Mouse (Mus musculus) regulatory T cell (primary cell): Measurements from ENCODE around the gene Plod1.
"Not testable (repeated sequence)": the region's sequence is repeated elsewhere in the genome, so short reads cannot be mapped to it uniquely, and the experiment has no call there.

Experiments
- in situ Hi-C: fragments of 300-600 bp; cut with MboI, MseI; formaldehyde crosslinking; loops from one replicate; pipeline ENCODE4 v1.15.1; 2025; ENCODE audit warnings: high pct_unique_total_duplicates

Gene Plod1

GRCm38 (mm10) chr4:147895815-147896330 is 40.7 kb downstream of the Plod1 start:
- in situ Hi-C loops: no loop called here

- in situ Hi-C loops: no loop called here
These were observed 46.2 kb downstream of the Plod1 start for GRCm38 (mm10) chr4:147890341-147890740.

- in situ Hi-C loops: no loop called here
These were observed 48.3 kb downstream of the Plod1 start for GRCm38 (mm10) chr4:147888237-147888636.

GRCm38 (mm10) chr4:147887277-147887676 is 49.3 kb downstream of the Plod1 start:
- in situ Hi-C loops: no loop called here

- in situ Hi-C loops: no loop called here
These were observed 50.4 kb downstream of the Plod1 start for GRCm38 (mm10) chr4:147886158-147886557.

- in situ Hi-C loops: no loop called here
These were observed 52.4 kb downstream of the Plod1 start for GRCm38 (mm10) chr4:147884138-147884537.

DNA sequence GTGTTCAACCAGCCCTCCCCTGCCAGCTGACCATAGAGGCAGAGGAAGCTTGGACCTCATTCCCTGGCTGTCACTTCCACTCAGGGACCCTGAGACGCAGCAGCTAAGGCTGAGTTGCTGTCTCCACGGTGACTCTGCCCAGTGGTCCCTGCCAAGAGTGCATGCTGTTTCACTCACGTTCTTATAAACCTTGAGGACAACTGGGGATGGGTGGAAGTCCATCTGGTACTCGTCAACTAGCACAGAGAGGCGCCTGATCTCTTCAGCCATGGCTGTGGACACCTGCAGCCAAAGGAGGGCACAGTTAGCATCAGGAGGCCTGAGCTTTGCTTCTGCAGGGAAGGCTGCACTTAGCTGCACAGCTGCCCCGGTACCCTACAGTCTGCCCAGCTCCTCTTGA is 53.5 kb downstream of the Plod1 start:
- in situ Hi-C loops: no loop called here

GRCm38 (mm10) chr4:147881792-147882191 is 54.8 kb downstream of the Plod1 start:
- in situ Hi-C loops: no loop called here

DNA sequence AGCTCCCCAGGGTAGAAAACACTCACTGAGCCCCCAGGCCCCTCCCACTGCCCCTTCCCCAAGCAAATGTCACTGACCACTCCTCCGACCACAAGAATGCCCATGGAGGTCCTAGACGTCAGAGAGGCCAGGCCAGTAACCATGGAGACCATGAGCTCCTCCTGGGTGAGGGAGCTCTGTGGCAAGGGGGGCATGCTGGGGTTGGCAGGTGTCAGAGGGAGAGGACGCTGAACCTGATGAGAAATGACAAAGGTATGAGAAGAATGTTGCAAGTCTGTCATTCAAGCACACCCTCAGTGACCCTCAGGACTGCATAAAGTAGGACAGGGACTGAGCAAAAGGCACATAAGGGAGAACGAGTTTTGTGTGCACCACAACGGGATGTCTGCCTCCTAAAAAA is 56.7 kb downstream of the Plod1 start:
- in situ Hi-C loops: no loop called here

- in situ Hi-C loops: no loop called here
These were observed 57.1 kb downstream of the Plod1 start for GRCm38 (mm10) chr4:147879456-147879855.

DNA sequence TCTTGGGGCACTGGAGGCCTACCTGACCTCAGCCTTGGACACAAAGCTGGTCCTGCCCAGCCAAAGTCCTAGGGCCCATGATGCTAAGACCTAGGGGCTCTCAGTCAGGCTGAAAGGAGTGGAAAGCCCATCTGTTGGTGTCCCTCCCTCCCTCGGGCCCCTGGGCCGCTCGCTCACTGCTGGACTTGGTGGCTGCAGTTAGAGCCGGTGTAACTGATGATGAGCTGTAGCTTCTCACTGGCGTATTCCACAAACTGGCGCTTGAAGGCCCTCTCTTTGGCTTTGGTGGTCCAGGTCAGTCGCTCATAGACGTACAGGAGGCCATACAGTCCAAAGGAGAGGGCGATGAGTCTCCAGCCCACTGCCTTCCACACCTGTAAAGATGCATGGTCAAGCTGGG is 58.0 kb downstream of the Plod1 start:
- in situ Hi-C loops: no loop called here

DNA sequence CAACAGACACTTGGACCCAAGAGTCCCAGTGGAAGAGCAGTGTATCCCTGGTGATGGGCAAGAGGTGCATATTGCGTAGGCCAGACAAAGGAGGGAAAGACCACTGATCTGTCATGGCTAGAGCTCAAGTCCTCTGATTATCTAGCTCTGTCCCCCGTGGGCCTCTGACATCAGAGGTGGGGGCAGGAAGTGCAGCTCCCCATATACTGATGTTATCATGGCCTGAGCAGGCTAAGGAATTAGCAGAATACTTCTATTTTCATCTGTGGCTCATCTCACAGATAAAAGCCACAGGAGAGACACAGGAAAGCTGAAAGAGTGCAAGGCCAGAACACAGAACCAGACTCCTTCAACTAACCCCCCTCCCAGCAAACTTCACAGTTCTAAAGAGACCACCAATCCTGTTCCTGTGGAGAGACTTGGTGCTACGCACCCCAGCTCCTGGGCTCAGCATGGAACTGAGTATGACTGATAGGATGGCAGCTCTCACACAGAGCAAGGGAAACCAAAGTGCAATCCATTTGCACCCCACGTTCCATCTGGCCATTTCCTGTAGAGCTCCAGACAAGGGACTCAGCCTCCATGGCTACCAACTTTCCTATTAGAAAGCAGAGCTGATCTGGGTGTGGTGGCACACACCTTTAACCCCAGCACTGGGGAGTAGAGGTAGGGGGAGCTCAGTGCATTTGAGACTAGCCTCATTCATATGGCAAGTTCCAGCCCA is 60.6 kb downstream of the Plod1 start:
- in situ Hi-C loops: no loop called here

GRCm38 (mm10) chr4:147869238-147869637 is 67.3 kb downstream of the Plod1 start:
- in situ Hi-C loops: no loop called here

GRCm38 (mm10) chr4:147868450-147869031 is 68.0 kb downstream of the Plod1 start, which contains the start of the genes Miip and Fv1:
Miip (minus strand) TSS chr4:147868816.
Fv1 (plus strand) TSS chr4:147868979.
- in situ Hi-C loops: no loop called here

- in situ Hi-C loops: no loop called here
These were observed 68.8 kb downstream of the Plod1 start for GRCm38 (mm10) chr4:147867563-147868449.

GRCm38 (mm10) chr4:147866793-147867192 is 69.8 kb downstream of the Plod1 start:
- in situ Hi-C loops: not testable (repeated sequence)

- in situ Hi-C loops: no loop called here
These were observed 70.5 kb downstream of the Plod1 start for GRCm38 (mm10) chr4:147866056-147866455.

DNA sequence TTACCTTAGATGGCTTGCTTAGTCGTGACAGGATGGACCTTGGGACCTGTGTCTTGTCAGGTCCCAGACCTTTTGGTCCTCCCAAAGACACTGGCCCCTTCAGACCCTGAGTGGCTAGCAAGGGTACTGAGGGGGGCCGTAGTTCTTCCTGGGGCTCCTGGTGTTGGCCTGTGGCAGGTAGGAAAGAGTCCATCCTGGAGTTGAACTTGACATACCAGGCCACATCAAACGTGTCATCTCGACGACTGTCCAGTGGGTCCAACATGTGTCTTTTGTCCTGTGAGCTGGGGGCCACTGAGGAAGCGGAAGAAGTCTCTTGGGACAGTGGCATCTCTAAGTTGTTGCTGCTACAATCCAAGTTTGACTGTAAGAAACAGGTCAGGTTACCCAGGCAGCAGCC is 70.9 kb downstream of the Plod1 start:
- in situ Hi-C loops: no loop called here

GRCm38 (mm10) chr4:147862051-147862450 is 74.5 kb downstream of the Plod1 start:
- in situ Hi-C loops: no loop called here
